Mouse (Mus musculus) ES-E14 (cell line): Measurements from ENCODE around the gene Dnajb2. TPM values are rescaled to one million over a fixed set of nuclear protein-coding genes. Genes with fewer than 3 reads are reported as not detected.

Experiments
- DNase-seq: peaks from one replicate; pipeline ENCODE4 v3.0.0-alpha.2; 2013; ENCODE audit warnings: low read depth, low spot score
- H3K27ac ChIP-seq: 2 replicates; pipeline ENCODE4 v1.5.1; 2012; ENCODE audit warnings: low read depth, mild to moderate bottlenecking, low read length, moderate library complexity, mixed read lengths; ENCODE audit not compliant: poor library complexity, insufficient read depth, severe bottlenecking
- H3K36me3 ChIP-seq: 2 replicates; pipeline ENCODE4 v1.6.1; 2012; ENCODE audit warnings: mild to moderate bottlenecking, low read length, moderate library complexity, mixed read lengths; ENCODE audit not compliant: control insufficient read depth, poor library complexity, insufficient read depth, severe bottlenecking
- H3K4me1 ChIP-seq, 2 experiments: fragments of 150-350 bp in 1 of 2; sonication (generic) in 1 of 2; 2 replicates each; pipeline ENCODE4 v1.6.1; 2012; ENCODE audit warnings: low read length in 2 of 2, mild to moderate bottlenecking in 1 of 2, mixed read lengths in 1 of 2; ENCODE audit not compliant: control insufficient read depth in 2 of 2, insufficient read depth in 2 of 2, poor library complexity in 1 of 2
- H3K4me3 ChIP-seq, 2 experiments: fragments of 150-350 bp in 1 of 2; sonication (generic) in 1 of 2; 2 replicates each; pipeline ENCODE4 v1.5.1; 2012; ENCODE audit warnings: low read length in 2 of 2, low read depth in 1 of 2, mild to moderate bottlenecking in 1 of 2, mixed read lengths in 1 of 2; ENCODE audit not compliant: insufficient read depth in 1 of 2, poor library complexity in 1 of 2, severe bottlenecking in 1 of 2
- H3K9ac ChIP-seq: 2 replicates; pipeline ENCODE4 v1.6.1; 2012; ENCODE audit warnings: low read depth, mild to moderate bottlenecking, low read length, mixed read lengths; ENCODE audit not compliant: poor library complexity, insufficient read depth, severe bottlenecking
- H3K9me3 ChIP-seq: fragments of 150-350 bp; sonication (generic); 2 replicates; pipeline ENCODE4 v1.6.1; 2012; ENCODE audit warnings: low read depth, mild to moderate bottlenecking, low read length; ENCODE audit not compliant: control insufficient read depth, insufficient read depth
- CHD2 ChIP-seq: IDR thresholded peaks from 2 replicates; pipeline ENCODE4 v1.6.1; 2014; ENCODE audit warnings: mild to moderate bottlenecking, low read depth, low read length, inconsistent platforms
- HCFC1 ChIP-seq: IDR thresholded peaks from 2 replicates; pipeline ENCODE4 v1.6.1; 2012; ENCODE audit warnings: low read length, inconsistent platforms, borderline replicate concordance; ENCODE audit not compliant: insufficient read depth
- MAFK ChIP-seq: IDR thresholded peaks from 2 replicates; pipeline ENCODE4 v1.6.1; 2014; ENCODE audit warnings: mild to moderate bottlenecking, low read depth, low read length, inconsistent platforms; ENCODE audit not compliant: insufficient read depth
- ZC3H11A ChIP-seq: IDR thresholded peaks from 2 replicates; pipeline ENCODE4 v1.6.1; 2012; ENCODE audit warnings: low read depth, mild to moderate bottlenecking, inconsistent platforms, low read length, borderline replicate concordance
- ZNF384 ChIP-seq: IDR thresholded peaks from 2 replicates; pipeline ENCODE4 v1.6.1; 2012; ENCODE audit warnings: low read depth, low read length, inconsistent platforms
- in situ Hi-C, 2 experiments: fragments of 600-800 bp; cut with MboI; formaldehyde crosslinking; loops; one replicate each; pipeline ENCODE4 v1.15.1; 2025; ENCODE audit warnings: low sequenced_read_pairs in 2 of 2, inconsistent platforms in 1 of 2; ENCODE audit not compliant: unreplicated experiment in 2 of 2
- total RNA-seq: library from RNA; depleted of rRNA; stranded (reverse); fragments of 300-350 nt; gene quantifications from 2 replicates; pipeline ENCODE4 v1.2.3, GENCODE M21; 2012

The Dnajb2 gene
- total RNA-seq, 1 experiment = 15.8 TPM

DNA sequence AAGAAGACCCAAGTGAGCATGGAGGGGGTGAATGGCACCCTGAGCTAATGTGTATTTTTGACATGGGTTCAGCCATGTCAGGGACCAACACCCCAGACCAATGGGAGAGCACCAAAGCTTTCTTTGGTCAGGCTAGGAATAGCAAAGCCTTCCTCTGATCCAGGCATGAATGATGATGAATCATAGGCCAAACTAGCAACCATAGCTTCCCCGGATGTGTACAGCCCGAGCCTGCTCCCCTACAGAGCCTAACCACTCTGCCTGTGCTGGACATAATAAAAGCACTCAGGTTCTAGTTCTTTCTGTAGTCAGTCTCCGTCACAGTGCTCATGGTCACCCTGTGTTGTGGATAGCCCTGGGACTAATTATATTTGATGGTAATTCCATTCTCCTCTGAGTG lies 14.7 kb upstream of the Dnajb2 start:
- no peak overlapping the region for H3K27ac ChIP-seq
- peaks cover 9% of the 10 kb centered on the region; the same call in 1 of the 2 replicates for H3K36me3 ChIP-seq
- H3K9ac ChIP-seq = no peak overlapping the region
- DNase-seq = no peak
- TF ChIP-seq CHD2 (no peak), MAFK (no peak), ZC3H11A (no peak), HCFC1 (no peak), ZNF384 (no peak)
- H3K4me1 ChIP-seq = peaks cover 12 to 31% of the 10 kb centered on the region in 2 experiments
- in situ Hi-C loops = no loop called here
- H3K9me3 ChIP-seq = no peaks in the 10 kb centered on the region
- no peak overlapping the region for H3K4me3 ChIP-seq

- in situ Hi-C loops = no loop called here
Observed at GRCm38 (mm10) chr1:75222926-75223325, 13.3 kb upstream of the Dnajb2 start.

DNA sequence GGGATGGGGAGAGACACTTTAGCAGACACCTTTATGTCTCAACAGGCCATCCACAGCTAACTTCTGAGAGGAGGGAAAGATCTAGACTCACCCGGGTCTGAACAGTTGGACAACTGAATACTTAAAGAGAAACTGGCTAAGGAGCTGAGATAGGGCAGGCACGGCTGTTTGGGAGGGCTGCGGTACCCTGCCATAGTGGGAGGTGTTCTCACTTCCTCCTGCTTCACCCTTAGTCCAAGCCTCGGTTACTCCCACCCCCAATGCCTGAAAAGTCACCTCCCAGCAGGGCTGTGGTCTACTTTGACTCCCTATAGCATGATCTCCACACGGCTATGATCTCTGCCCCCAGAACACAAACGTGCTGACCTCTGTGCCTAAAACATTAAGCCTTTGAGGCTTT lies 12.7 kb upstream of the Dnajb2 start:
- DNase-seq = no peak
- Histone ChIP-seq H3K27ac (no peak overlapping the region), H3K4me3 (no peak overlapping the region), H3K9me3 (no peaks in the 10 kb centered on the region), H3K36me3 (no peaks in the 10 kb centered on the region), H3K9ac (no peak overlapping the region), H3K4me1 (peaks cover 9 to 30% of the 10 kb centered on the region in 2 experiments)
- TF ChIP-seq HCFC1 = no peak
- no peak for TF ChIP-seq CHD2
- no peak for TF ChIP-seq ZC3H11A
- TF ChIP-seq MAFK = no peak
- no peak for TF ChIP-seq ZNF384
- in situ Hi-C loops = no loop called here

More at GRCm38 (mm10) chr1:75222926-75223325, 13.3 kb upstream of the Dnajb2 start:
- H3K27ac ChIP-seq = no peak overlapping the region
- H3K9me3 ChIP-seq = no peaks in the 10 kb centered on the region
- H3K4me1 ChIP-seq = peaks cover 10 to 31% of the 10 kb centered on the region in 2 experiments
- no peaks in the 10 kb centered on the region for H3K36me3 ChIP-seq
- TF ChIP-seq HCFC1 (no peak), ZNF384 (no peak), MAFK (no peak), ZC3H11A (no peak), CHD2 (no peak)
- DNase-seq = no peak
- H3K9ac ChIP-seq = no peak overlapping the region
- H3K4me3 ChIP-seq = no peak overlapping the region

- TF ChIP-seq ZC3H11A (no peak), HCFC1 (no peak), MAFK (no peak), ZNF384 (no peak), CHD2 (no peak)
- DNase-seq = no peak
- in situ Hi-C loops = no loop called here
- no peaks in the 10 kb centered on the region for H3K36me3 ChIP-seq
- H3K9ac ChIP-seq = no peak overlapping the region
- no peaks in the 10 kb centered on the region for H3K9me3 ChIP-seq
- H3K4me1 ChIP-seq = peaks cover 5 to 29% of the 10 kb centered on the region in 2 experiments
- no peak overlapping the region for H3K4me3 ChIP-seq
- no peak overlapping the region for H3K27ac ChIP-seq
Observed at GRCm38 (mm10) chr1:75225473-75225872, 10.7 kb upstream of the Dnajb2 start.

- DNase-seq = no peak
- in situ Hi-C loops = no loop called here
Observed at GRCm38 (mm10) chr1:75226138-75226537, 10.1 kb upstream of the Dnajb2 start.

More at GRCm38 (mm10) chr1:75226138-75226537, 10.1 kb upstream of the Dnajb2 start:
- Histone ChIP-seq H3K36me3 (no peaks in the 10 kb centered on the region), H3K9me3 (no peaks in the 10 kb centered on the region), H3K4me1 (peaks cover 3 to 29% of the 10 kb centered on the region in 2 experiments), H3K27ac (no peak overlapping the region), H3K9ac (no peak overlapping the region), H3K4me3 (no peak overlapping the region)
- TF ChIP-seq HCFC1 (no peak), ZNF384 (no peak), CHD2 (no peak), ZC3H11A (no peak), MAFK (no peak)
